Mouse (Mus musculus) forelimb bud, embryonic 11.5 days (tissue): ENCODE measurements at regions not wholly inside any gene's neighbourhood (a gene's known extent, or its start where the extent isn't known, plus 50 kb on each side); places are given as distances from the start of the nearest gene placed in this dataset.
A peak's percentile ranks its signal among the peaks of the same experiment; 100 is the strongest.
"Not testable (repeated sequence)": the region's sequence is repeated elsewhere in the genome, so short reads cannot be mapped to it uniquely, and the experiment has no call there.

Source experiments
- DNase-seq: peaks from one replicate; pipeline ENCODE4 v3.0.0-alpha.2; 2012; ENCODE audit warnings: low read depth, low spot score

- DNase-seq, result not testable (repeated sequence)
Measured at GRCm38 (mm10) chr6:18566934-18567333, 52.3 kb upstream of the Cttnbp2 start.

DNA sequence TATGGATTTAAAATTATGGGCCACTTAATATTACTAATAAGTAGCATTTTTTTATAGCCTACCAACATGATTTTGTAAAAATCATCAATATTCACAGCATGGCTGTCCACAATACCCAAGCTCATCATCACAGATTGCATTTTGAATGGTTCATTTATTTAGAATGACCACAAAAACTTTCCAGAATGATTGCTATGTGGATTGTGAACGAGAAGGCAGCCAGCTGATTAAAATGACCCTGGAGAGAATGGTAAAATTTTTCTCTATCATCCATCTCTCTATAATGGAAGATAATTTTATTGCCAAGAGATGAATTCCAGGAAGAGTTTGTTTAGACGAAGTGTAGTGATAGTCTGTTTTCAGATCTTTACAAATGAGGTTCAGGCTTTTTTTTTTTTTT, 54.6 kb upstream of the Cttnbp2 start:
- no peak for DNase-seq

DNA sequence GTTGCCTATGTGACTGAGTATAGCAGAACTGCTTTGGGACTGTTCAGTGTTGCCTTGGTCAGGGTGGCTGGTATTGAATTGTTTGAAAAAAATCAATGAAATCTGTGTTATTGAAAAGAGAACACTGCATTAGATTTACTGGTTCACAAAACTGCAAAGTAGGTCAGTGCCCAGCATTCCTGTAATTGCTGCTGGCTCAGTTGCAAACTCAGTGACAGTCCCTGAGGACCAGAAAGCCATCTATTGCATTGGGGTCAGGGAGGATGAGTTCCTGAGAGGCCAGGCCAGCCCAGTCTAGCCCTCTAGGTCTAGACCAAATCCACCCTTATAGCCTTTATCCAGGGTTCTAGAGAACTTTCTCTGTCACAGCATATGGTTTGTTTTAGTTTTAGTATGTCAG, 63.9 kb upstream of the Cttnbp2 start:
- DNase-seq, result no peak

GRCm38 (mm10) chr6:18589436-18589835, 74.8 kb upstream of the Cttnbp2 start:
- no peak for DNase-seq

DNA sequence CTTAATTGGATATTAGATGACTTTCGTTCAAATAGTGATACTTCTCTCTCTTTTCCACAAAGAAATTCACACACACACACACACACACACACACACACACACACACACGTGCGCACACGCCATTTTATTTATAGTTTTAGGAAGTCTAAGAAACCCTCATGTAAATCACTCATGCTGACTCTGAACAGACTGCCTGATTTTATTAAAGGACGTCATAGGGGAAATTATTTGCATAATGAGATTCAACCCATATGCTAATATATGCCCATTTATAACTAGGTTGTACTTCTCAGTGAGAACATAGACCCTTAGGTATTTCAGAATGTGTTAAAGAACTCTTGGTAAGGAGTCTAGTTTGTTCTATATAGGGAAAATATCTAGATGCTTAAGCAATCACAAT, 82.0 kb upstream of the Cttnbp2 start:
- DNase-seq, result no peak

DNA sequence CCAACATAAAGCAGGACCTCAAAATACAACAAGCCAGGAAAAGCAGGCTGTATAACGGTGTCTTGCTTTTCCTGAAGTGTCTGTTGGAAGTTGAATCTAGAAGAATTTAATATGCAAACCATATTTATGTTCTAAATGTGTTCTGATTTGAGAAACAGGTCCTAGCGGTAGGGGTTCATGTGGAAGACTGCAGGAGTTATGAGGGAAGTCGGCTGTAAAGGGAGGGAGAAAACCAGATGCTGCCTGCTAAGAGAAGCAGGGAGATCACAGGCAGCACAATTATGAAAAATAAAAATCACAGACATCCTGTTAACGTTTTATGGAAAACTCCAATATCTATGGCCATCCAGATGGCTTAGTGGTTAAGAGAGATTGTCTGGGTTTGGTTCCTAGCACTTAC, 85.0 kb upstream of the Cttnbp2 start:
- DNase-seq, result no peak

GRCm38 (mm10) chr6:18601926-18602325, 87.3 kb upstream of the Cttnbp2 start:
- peak; percentile 20 for DNase-seq

- DNase-seq, result peak; percentile 13
Measured at GRCm38 (mm10) chr6:18621372-18622262, 107.0 kb upstream of the Cttnbp2 start.

DNA sequence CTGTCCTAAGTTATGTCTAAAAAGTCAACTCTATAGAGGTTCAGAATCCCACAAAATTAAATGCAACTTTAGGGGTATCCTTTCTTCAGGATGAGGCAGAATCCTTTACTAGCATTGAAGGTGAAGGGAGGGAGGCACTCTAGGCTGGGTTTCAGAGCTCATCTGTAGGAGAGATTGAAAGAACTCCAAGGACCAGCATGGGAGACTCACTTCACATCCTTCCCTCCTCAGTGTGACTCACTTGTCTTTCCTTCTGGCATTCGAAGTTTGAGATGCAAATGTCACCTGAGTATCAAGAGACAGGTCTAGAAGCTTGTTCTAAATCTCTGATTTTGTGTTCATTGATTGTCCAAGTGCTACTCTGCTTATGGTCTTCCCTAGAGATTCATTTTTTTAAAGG, 113.9 kb upstream of the Cttnbp2 start:
- no peak for DNase-seq

DNA sequence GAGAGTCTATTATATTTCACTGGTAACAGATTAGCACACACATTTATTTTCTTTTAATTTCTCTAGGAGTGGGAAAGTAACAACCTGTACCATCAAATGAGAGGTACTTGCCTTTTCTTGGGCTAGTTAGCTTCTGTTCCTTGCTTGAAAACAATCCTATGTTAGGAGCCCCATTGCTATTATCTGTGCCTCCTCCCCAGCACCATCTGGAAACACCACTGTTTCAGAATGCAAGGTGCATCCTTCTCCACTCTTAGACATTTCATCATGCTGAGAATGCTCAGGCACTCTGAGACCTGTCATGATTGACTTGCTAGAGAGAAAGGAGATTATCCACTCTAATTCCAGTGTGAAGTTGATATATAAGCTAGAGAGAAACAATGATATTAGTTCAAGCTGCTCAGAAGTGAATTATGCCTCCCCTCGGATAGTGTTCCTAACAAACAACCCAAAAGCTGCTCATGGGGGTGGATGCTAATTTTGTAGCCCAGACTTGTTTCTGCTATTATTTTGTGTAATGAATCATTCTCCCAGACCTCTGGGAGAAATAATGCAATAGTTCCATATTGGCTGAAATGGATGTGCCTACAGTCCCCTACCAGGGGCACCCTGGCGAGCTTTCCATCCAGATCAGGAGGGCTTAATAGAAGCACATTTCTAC, 119.0 kb upstream of the Cttnbp2 start:
- no peak for DNase-seq

GRCm38 (mm10) chr6:18639712-18640383, 125.2 kb upstream of the Cttnbp2 start:
- no peak for DNase-seq

DNA sequence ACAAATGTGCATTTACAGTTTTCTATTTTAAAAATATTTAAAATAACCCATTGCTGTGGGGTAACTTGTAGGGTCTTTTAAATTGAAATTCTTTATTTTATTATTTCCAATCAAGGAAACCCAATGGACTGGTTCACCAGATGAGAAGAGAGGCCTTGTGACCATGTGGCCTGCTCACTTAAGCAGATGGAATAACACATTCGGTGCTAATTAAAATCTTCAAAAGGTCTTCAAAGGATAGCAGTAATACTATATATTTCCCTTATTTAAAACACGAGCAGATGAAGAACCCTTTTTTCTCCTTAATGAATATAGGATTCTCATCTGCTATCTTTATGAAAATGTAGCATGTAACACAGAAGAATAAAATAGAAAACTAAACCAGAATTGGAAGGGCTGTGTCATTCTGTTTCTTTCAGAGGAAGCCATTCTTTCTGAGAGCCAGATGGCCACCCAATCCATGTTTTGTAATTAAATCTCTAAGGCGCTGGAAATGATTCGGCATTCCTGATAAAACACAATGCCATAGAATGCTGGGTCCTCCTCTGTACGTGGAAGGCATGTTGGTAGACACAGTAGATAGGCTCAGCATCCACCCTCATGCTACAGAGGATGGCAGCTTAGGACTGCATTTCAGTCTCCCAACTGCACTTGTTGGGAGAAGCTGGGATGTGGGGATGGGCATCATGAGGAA, 134.4 kb upstream of the Cttnbp2 start:
- DNase-seq, result no peak

GRCm38 (mm10) chr6:18651319-18651718, 136.7 kb upstream of the Cttnbp2 start:
- no peak for DNase-seq

- no peak for DNase-seq
Measured at GRCm38 (mm10) chr6:18652006-18652601, 137.5 kb upstream of the Cttnbp2 start.

DNA sequence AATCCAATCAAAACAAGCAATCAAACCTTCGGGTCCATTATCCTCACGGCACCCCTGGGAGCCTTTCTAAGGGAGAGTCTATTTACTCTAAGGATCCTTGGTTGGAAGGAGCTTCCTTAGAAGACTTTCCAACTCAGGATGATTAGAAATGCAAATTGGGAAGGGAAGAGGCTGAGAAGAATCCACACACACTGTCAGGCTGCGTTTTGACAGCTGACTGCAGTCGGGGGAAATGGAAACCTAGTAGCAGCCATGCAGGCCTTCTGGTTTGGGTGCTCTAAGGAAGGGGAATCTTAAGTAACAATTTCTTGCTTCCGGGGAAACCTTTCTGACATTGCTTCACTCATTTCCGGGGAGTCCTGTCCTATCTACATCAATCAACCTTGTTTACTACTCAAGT, 139.6 kb upstream of the Cttnbp2 start:
- no peak for DNase-seq

GRCm38 (mm10) chr6:18656202-18656601, 141.6 kb upstream of the Cttnbp2 start:
- DNase-seq, result no peak

GRCm38 (mm10) chr6:18656772-18657401, 142.2 kb upstream of the Cttnbp2 start:
- no peak for DNase-seq

- no peak for DNase-seq
Measured at GRCm38 (mm10) chr6:18664687-18665086, 150.0 kb upstream of the Cttnbp2 start.

DNA sequence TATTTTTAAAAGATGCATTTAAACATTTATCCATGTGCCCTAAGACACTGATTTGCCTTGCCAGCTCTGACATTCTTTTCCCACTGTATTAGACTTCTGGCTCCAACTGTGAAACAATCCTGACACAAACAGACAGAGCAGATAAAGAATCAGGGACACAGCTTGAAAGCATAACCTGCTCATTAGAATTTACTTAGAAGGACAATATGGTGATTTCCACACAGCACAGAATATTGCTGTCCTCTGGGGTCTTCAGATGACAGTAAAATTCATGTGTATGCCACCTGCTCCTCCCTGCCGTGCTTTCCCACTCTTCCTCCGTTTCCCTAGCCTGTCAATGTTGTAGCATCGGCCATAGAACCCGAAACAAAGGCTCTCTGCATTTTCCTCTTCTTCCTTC, 151.3 kb upstream of the Cttnbp2 start:
- DNase-seq, result no peak

GRCm38 (mm10) chr6:18666543-18666942, 151.9 kb upstream of the Cttnbp2 start:
- DNase-seq, result no peak

DNA sequence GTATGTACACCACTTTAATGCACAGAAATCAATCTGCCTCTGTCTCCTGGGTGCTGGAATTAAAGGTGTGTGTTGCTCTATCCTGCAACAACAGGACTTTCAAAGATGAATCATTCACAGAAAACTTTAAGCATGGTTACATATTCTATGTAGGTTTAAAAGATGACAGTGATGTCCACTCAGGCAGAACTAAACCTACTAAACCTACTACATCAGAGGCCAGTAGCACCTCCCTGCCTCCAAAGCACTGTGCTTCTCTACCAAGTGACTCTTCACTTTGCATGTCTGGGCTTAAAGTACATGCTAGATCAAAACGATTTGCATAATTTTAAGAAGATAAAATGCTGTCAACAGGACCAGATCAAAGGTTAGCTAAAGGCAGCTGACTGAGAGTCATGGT, 156.0 kb upstream of the Cttnbp2 start:
- DNase-seq, result no peak
